Mouse (Mus musculus) MEL (cell line): ENCODE results near the gene Pnpla2.

ENCODE experiments used
- BHLHE40 ChIP-seq: IDR thresholded peaks from 2 replicates; pipeline ENCODE4 v1.6.1; 2012; ENCODE audit warnings: low read depth, mild to moderate bottlenecking, inconsistent platforms, low read length, improper control_type of control experiment, borderline replicate concordance
- CTCF ChIP-seq, 3 experiments: IDR thresholded peaks in 2 of 3; conservative IDR thresholded peaks in 1 of 3; 2 replicates each; pipeline ENCODE4 v1.5.1; 2011 to 2012; ENCODE audit warnings: low read length in 3 of 3, low read depth in 2 of 3, mild to moderate bottlenecking in 2 of 3, improper control_type of control experiment in 1 of 3, inconsistent platforms in 1 of 3, mixed read lengths in 1 of 3, moderate library complexity in 1 of 3; ENCODE audit not compliant: control insufficient read depth in 1 of 3, insufficient read depth in 1 of 3, poor library complexity in 1 of 3, severe bottlenecking in 1 of 3
- HCFC1 ChIP-seq: IDR thresholded peaks from 2 replicates; pipeline ENCODE4 v1.6.1; 2012; ENCODE audit warnings: low read depth, mild to moderate bottlenecking, inconsistent platforms, low read length, improper control_type of control experiment, moderate library complexity
- MAFK ChIP-seq: IDR thresholded peaks from 2 replicates; pipeline ENCODE4 v1.6.1; 2011; ENCODE audit warnings: low read depth, mild to moderate bottlenecking, low read length, improper control_type of control experiment, borderline replicate concordance
- MEF2A ChIP-seq: IDR thresholded peaks from 2 replicates; pipeline ENCODE4 v1.6.1; 2014; ENCODE audit warnings: low read depth, mild to moderate bottlenecking, inconsistent platforms, low read length, improper control_type of control experiment; ENCODE audit not compliant: poor library complexity, insufficient replicate concordance, severe bottlenecking; ENCODE audit errors: extremely low read depth
- MYB ChIP-seq: IDR thresholded peaks from 2 replicates; pipeline ENCODE4 v1.6.1; 2011; ENCODE audit warnings: mild to moderate bottlenecking, low read depth, low read length, improper control_type of control experiment
- POLR2A ChIP-seq, 2 experiments: IDR thresholded peaks; 2 replicates each; pipeline ENCODE4 v1.6.1; 2011 to 2012; ENCODE audit warnings: low read length in 2 of 2, mild to moderate bottlenecking in 2 of 2, control low read depth in 1 of 2, improper control_type of control experiment in 1 of 2, low read depth in 1 of 2, moderate library complexity in 1 of 2; ENCODE audit not compliant: control insufficient read depth in 1 of 2, insufficient read depth in 1 of 2, poor library complexity in 1 of 2
- SIN3A ChIP-seq: IDR thresholded peaks from 2 replicates; pipeline ENCODE4 v1.6.1; 2012; ENCODE audit warnings: low read length, improper control_type of control experiment, inconsistent platforms
- TAL1 ChIP-seq: IDR thresholded peaks from 2 replicates; pipeline ENCODE4 v1.6.1; 2012; ENCODE audit warnings: mild to moderate bottlenecking, inconsistent platforms, low read length, moderate library complexity, mixed read lengths

GRCm38 (mm10) chr7:141483114-141483653 lies 28.2 kb downstream of the Pnpla2 start:
- TF ChIP-seq POLR2A (IDR thresholded peaks at IDR 0.05; ENCODE audit: control insufficient read depth in 1 of 2, insufficient read depth in 1 of 2, low read depth in 1 of 2, low read length in 2 of 2, poor library complexity in 1 of 2) (no peak), CTCF (IDR thresholded peaks at IDR 0.05 in 2 of 3, conservative IDR thresholded peaks at IDR 0.05 in 1 of 3; ENCODE audit: control insufficient read depth in 1 of 3, insufficient read depth in 1 of 3, low read depth in 2 of 3, low read length in 3 of 3, poor library complexity in 1 of 3, severe bottlenecking in 1 of 3) (no peak), MYB (no peak), BHLHE40 (no peak), HCFC1 (no peak), SIN3A (no peak), MAFK (no peak), TAL1 (no peak), MEF2A (no peak)
